Mouse (Mus musculus) embryonic facial prominence, embryonic 14.5 days (tissue): ENCODE data around the gene Alpi. TPM values are rescaled to one million over a fixed set of nuclear protein-coding genes. Genes with fewer than 3 reads are reported as not detected.
A peak's percentile ranks its signal among the peaks of the same experiment; 100 is the strongest.

Source experiments
- ATAC-seq: fragments of 200-750 bp; cut with Nextera tagmentation; 2 replicates; pipeline ENCODE4 v1.8.0; 2017; ENCODE audit warnings: low read depth, moderate number of reproducible peaks, moderate TSS enrichment
- DNase-seq: peaks from one replicate; pipeline ENCODE4 v3.0.0-alpha.2; 2015; ENCODE audit warnings: low spot score
- H3K27ac ChIP-seq: fragments of 300-500 bp; sonication (generic); replicated peaks from 2 replicates; pipeline ENCODE4 v1.5.1; 2014; ENCODE audit warnings: low read depth, mild to moderate bottlenecking, low read length, moderate library complexity
- H3K27me3 ChIP-seq: fragments of 300-500 bp; sonication (generic); replicated peaks from 2 replicates; pipeline ENCODE4 v1.6.1; 2014; ENCODE audit warnings: low read length; ENCODE audit not compliant: control insufficient read depth, insufficient read depth
- H3K36me3 ChIP-seq: fragments of 300-500 bp; sonication (generic); 2 replicates; pipeline ENCODE4 v1.6.1; 2014; ENCODE audit warnings: low read length, mixed read lengths; ENCODE audit not compliant: control insufficient read depth, insufficient read depth
- H3K4me1 ChIP-seq: fragments of 300-500 bp; sonication (generic); 2 replicates; pipeline ENCODE4 v1.6.1; 2014; ENCODE audit warnings: antibody characterized with exemption, low read length; ENCODE audit not compliant: control insufficient read depth, insufficient read depth
- H3K4me2 ChIP-seq: fragments of 300-500 bp; sonication (generic); 2 replicates; pipeline ENCODE4 v1.6.1; 2014; ENCODE audit warnings: low read depth, mild to moderate bottlenecking, low read length, moderate library complexity, mixed read lengths
- H3K4me3 ChIP-seq: fragments of 300-500 bp; sonication (generic); 2 replicates; pipeline ENCODE4 v1.5.1; 2014; ENCODE audit warnings: low read depth, mild to moderate bottlenecking, low read length
- H3K9ac ChIP-seq: fragments of 300-500 bp; sonication (generic); 2 replicates; pipeline ENCODE4 v1.6.1; 2014; ENCODE audit warnings: low read depth, mild to moderate bottlenecking, low read length, moderate library complexity, mixed read lengths
- H3K9me3 ChIP-seq: fragments of 300-500 bp; sonication (generic); 2 replicates; pipeline ENCODE4 v1.6.1; 2016; ENCODE audit warnings: low read length; ENCODE audit not compliant: control insufficient read depth
- WGBS: fragments of 180-500 bp; shearing (Covaris S2); extraction: QIAGEN DNeasy Blood & Tissue Kit; methylation state at CpG from one replicate; pipeline ENCODE4 v1.1.7; 2014; 5-methylcytosine and 5-hydroxymethylcytosine counted together
- polyA plus RNA-seq: library from polyadenylated mRNA; unstranded; fragments of >200 nt; fragmentation: Nextera tagmentation; extraction: Ambion mirVana; gene quantifications from 2 replicates; pipeline ENCODE4 v1.2.1, GENCODE M21; 2014

Gene Alpi
- not detected in 2 replicates for polyA plus RNA-seq

- 100% methylated on average over 1 of the region's 1 CpGs for WGBS
- no peak for ATAC-seq
Measured at GRCm38 (mm10) chr1:87101411-87101810, at the start of gene Alpi. Gene Alpi, minus strand, starts transcription at chr1:87101606.

DNA sequence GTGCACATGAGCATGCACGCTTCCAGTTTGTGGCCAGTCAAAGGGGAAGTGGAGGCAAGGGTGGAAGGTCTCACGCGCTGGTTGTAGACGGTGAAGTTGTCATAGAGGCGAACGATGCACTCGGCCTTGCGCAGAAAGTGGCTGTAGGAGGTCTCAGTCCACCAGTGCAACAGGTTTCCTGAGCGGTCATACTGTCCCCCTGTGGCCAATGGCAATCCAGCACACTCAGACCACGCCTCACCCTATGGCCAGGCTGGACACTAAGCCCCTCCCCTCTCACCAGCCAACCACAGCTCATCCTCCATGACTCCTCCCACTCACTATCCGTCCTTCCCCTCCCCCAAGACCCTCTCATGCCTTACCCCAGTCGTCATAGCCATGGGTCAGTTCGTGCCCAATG is 48.0 kb upstream of the Alpi start:
- DNase-seq = no peak
- Histone ChIP-seq H3K4me2 (no peak overlapping the region), H3K4me3 (no peak overlapping the region), H3K36me3 (no peaks in the 10 kb centered on the region), H3K9me3 (no peaks in the 10 kb centered on the region), H3K27ac (no peak overlapping the region), H3K4me1 (no peaks in the 10 kb centered on the region; the same call in 1 of the 2 replicates), H3K9ac (no peak overlapping the region), H3K27me3 (peaks cover 53% of the 10 kb centered on the region)
- WGBS = 27% methylated on average over 13 of the region's 13 CpGs
- ATAC-seq = no peak

More at GRCm38 (mm10) chr1:87101411-87101810, at the start of gene Alpi:
- H3K27me3 ChIP-seq = no peaks in the 10 kb centered on the region
- no peak within 1 kb of the TSS for H3K9ac ChIP-seq
- no peaks in the 10 kb centered on the region for H3K36me3 ChIP-seq
- no peak within 1 kb of the TSS for H3K27ac ChIP-seq
- H3K4me1 ChIP-seq = peaks cover 2% of the 10 kb centered on the region; the same call in 1 of the 2 replicates
- H3K9me3 ChIP-seq = no peaks in the 10 kb centered on the region
- H3K4me2 ChIP-seq = no peak within 1 kb of the TSS
- H3K4me3 ChIP-seq = no peak within 1 kb of the TSS
- no peak for DNase-seq

DNA sequence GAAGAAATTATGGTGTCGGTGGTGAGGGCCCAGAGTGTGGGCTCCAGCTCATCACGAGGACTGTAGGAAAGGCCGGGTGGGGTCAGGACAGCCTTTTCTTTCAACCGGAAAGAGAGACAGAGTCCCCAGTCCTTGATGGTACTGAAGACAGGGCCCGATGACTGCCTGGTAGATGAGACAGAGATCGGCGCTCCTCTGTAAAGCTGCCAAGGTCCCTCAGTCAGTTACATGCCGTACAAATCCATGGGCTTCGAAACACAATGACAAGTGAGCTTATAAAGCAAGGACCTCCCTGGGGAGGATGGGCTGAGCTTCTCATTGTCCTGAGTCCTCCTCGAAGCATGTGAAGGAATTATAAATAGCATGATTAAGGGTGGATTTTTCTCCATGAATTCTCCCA is 41.7 kb upstream of the Alpi start:
- H3K4me2 ChIP-seq = no peak overlapping the region
- H3K4me3 ChIP-seq = no peak overlapping the region
- DNase-seq (no peak), ATAC-seq (no peak)
- no peak overlapping the region for H3K27ac ChIP-seq
- no peaks in the 10 kb centered on the region for H3K4me1 ChIP-seq
- 80% methylated on average over 10 of the region's 10 CpGs for WGBS
- H3K9ac ChIP-seq = no peak overlapping the region
- H3K9me3 ChIP-seq = no peaks in the 10 kb centered on the region
- H3K27me3 ChIP-seq = no peaks in the 10 kb centered on the region
- no peaks in the 10 kb centered on the region for H3K36me3 ChIP-seq

GRCm38 (mm10) chr1:87142456-87142855 is 41.0 kb upstream of the Alpi start:
- Histone ChIP-seq H3K36me3 (no peaks in the 10 kb centered on the region), H3K9ac (no peak overlapping the region), H3K27me3 (no peaks in the 10 kb centered on the region), H3K4me2 (no peak overlapping the region), H3K9me3 (no peaks in the 10 kb centered on the region), H3K4me1 (no peaks in the 10 kb centered on the region), H3K4me3 (no peak overlapping the region), H3K27ac (no peak overlapping the region)
- ATAC-seq (peak; percentile 57; the same call in 1 of the 2 replicates), DNase-seq (peak; percentile 23)
- 75% methylated on average over 9 of the region's 9 CpGs for WGBS

DNA sequence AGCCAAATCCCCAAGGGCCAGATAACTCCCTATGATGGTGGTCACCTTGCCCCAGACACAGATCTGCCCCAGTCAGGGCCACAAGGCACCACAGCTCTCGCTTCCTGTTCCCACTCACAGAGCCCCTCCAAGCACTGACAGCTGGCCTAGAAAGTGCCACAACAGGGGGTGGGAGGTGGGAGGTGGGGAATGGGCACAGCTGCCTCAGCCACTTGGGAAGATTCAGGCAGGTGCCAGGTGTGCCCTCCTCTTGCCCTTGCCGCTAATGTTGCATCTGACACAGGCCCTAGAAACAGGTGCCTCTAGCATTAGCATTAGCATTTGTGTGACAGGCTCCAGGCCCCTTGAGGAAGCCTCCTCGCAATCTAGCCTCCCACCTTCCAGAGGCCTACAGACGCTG is 40.1 kb upstream of the Alpi start:
- WGBS = 74% methylated on average over 4 of the region's 4 CpGs

GRCm38 (mm10) chr1:87131803-87132202 is 30.4 kb upstream of the Alpi start:
- no peak overlapping the region for H3K9ac ChIP-seq
- no peaks in the 10 kb centered on the region for H3K36me3 ChIP-seq
- peaks cover 26% of the 10 kb centered on the region for H3K27me3 ChIP-seq
- 79% methylated on average over 4 of the region's 4 CpGs for WGBS
- H3K4me2 ChIP-seq = no peak overlapping the region
- no peak overlapping the region for H3K4me3 ChIP-seq
- H3K27ac ChIP-seq = no peak overlapping the region
- H3K9me3 ChIP-seq = no peaks in the 10 kb centered on the region
- DNase-seq = no peak
- no peaks in the 10 kb centered on the region for H3K4me1 ChIP-seq
- ATAC-seq = no peak

More for the DNA sequence above, 40.1 kb upstream of the Alpi start:
- no peaks in the 10 kb centered on the region for H3K4me1 ChIP-seq
- H3K9ac ChIP-seq = no peak overlapping the region
- H3K4me2 ChIP-seq = no peak overlapping the region
- H3K27ac ChIP-seq = no peak overlapping the region
- DNase-seq (no peak), ATAC-seq (no peak)
- no peaks in the 10 kb centered on the region for H3K9me3 ChIP-seq
- no peaks in the 10 kb centered on the region for H3K36me3 ChIP-seq
- no peak overlapping the region for H3K4me3 ChIP-seq
- no peaks in the 10 kb centered on the region for H3K27me3 ChIP-seq

GRCm38 (mm10) chr1:87127206-87128030 is 26.0 kb upstream of the Alpi start:
- 14% methylated on average over 19 of the region's 43 CpGs for WGBS
- H3K9me3 ChIP-seq = no peaks in the 10 kb centered on the region
- no peaks in the 10 kb centered on the region for H3K36me3 ChIP-seq
- ATAC-seq = no peak
- H3K9ac ChIP-seq = no peak overlapping the region
- no peaks in the 10 kb centered on the region for H3K4me1 ChIP-seq
- DNase-seq = no peak
- H3K4me2 ChIP-seq = peak overlapping the region; percentile 40
- H3K4me3 ChIP-seq = peak overlapping the region; percentile 14; the same call in 1 of the 2 replicates
- H3K27me3 ChIP-seq = peaks cover 34% of the 10 kb centered on the region
- H3K27ac ChIP-seq = no peak overlapping the region

GRCm38 (mm10) chr1:87124673-87125072 is 23.3 kb upstream of the Alpi start, which contains the start of gene Akp3:
Gene Akp3, plus strand, starts transcription at chr1:87124973.
- DNase-seq (no peak), ATAC-seq (no peak)
- no peak within 1 kb of the TSS for H3K9ac ChIP-seq
- no peaks in the 10 kb centered on the region for H3K36me3 ChIP-seq
- WGBS = 81% methylated on average over 5 of the region's 6 CpGs
- H3K27ac ChIP-seq = no peak within 1 kb of the TSS
- H3K4me3 ChIP-seq = no peak within 1 kb of the TSS
- H3K9me3 ChIP-seq = no peaks in the 10 kb centered on the region
- H3K4me2 ChIP-seq = no peak within 1 kb of the TSS
- H3K4me1 ChIP-seq = no peaks in the 10 kb centered on the region
- peaks cover 34% of the 10 kb centered on the region for H3K27me3 ChIP-seq

DNA sequence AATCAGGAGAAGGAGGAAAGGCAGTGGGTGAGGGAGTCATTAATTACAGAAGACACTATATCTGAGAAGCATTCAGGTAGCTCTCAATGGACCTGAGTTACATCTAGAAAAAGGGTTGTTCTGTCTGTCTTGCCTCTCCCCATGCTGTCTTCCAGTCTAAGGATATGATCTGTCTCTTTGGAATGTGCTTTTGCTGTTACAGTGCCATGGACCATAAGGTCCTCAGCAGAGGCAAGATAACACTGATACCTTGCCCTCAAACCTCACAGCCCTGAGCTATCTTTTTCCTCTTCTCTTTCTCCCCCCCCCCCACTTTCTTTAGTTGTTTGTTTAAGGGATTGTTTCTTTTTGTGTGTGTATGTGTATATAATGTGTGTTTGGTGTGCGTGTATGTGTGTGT is 13.4 kb upstream of the Alpi start:
- H3K36me3 ChIP-seq = no peaks in the 10 kb centered on the region
- H3K9ac ChIP-seq = no peak overlapping the region
- 76% methylated on average over 1 of the region's 1 CpGs for WGBS
- H3K4me1 ChIP-seq = no peaks in the 10 kb centered on the region
- no peak for ATAC-seq
- H3K27ac ChIP-seq = no peak overlapping the region
- H3K4me2 ChIP-seq = no peak overlapping the region
- no peak for DNase-seq
- H3K9me3 ChIP-seq = no peaks in the 10 kb centered on the region
- H3K27me3 ChIP-seq = no peaks in the 10 kb centered on the region
- no peak overlapping the region for H3K4me3 ChIP-seq
